Mouse (Mus musculus): ENCODE measurements around the gene Cacng7. TPM values are rescaled to one million over a fixed set of nuclear protein-coding genes. Genes with fewer than 3 reads are reported as not detected.

The Cacng7 gene
- polyA plus RNA-seq, 1 experiment: 0.72 TPM

- Histone ChIP-seq H3ac (ENCODE audit: control insufficient read depth, insufficient read length) (no peak overlapping the region), H3K27me3 (ENCODE audit: control insufficient read depth, insufficient read depth, insufficient read length) (no peaks in the 10 kb centered on the region), H3K4me2 (ENCODE audit: low read depth) (peak overlapping the region; percentile 71), H3K36me3 (ENCODE audit: control insufficient read depth, insufficient read depth) (no peaks in the 10 kb centered on the region), H3K79me2 (ENCODE audit: control insufficient read depth, insufficient read depth) (no peaks in the 10 kb centered on the region), H3K4me3 (peak overlapping the region; percentile 8)
- TF ChIP-seq USF1 (IDR thresholded peaks at IDR 0.05; ENCODE audit: low read depth) (no peak), MAX (IDR thresholded peaks at IDR 0.05; ENCODE audit: low read depth) (no peak), POLR2AphosphoS2 (IDR thresholded peaks at IDR 0.05; ENCODE audit: insufficient read length, low read depth) (no peak), MYOG (IDR thresholded peaks at IDR 0.05; ENCODE audit: control insufficient read depth in 1 of 3, insufficient read depth in 1 of 3, insufficient read length in 2 of 3, low read depth in 2 of 3) (peak in 1 of 3 experiments; percentile 15), REST (IDR thresholded peaks at IDR 0.05; ENCODE audit: insufficient read depth, insufficient read length) (no peak), POLR2A (IDR thresholded peaks at IDR 0.05; ENCODE audit: insufficient read length, low read depth) (no peak)
Measured at GRCm38 (mm10) chr7:3331581-3332223, 1.1 kb upstream of the Cacng7 start.

GRCm38 (mm10) chr7:3332224-3332615 lies 535 bp upstream of the Cacng7 start:
- H3K4me2 ChIP-seq (ENCODE audit: low read depth): peak overlapping the region; percentile 71

GRCm38 (mm10) chr7:3333542-3333941 lies 787 bp downstream of the Cacng7 start:
- no peak overlapping the region for H3K4me3 ChIP-seq
- TF ChIP-seq TCF12 (IDR thresholded peaks at IDR 0.05; ENCODE audit: insufficient read depth, poor library complexity, severe bottlenecking) (no peak), TCF3 (IDR thresholded peaks at IDR 0.05; ENCODE audit: insufficient read length, low read depth) (no peak), SRF (IDR thresholded peaks at IDR 0.05; ENCODE audit: control insufficient read depth, insufficient read length, low read depth) (no peak), MYOG (IDR thresholded peaks at IDR 0.05; ENCODE audit: control insufficient read depth in 1 of 3, insufficient read depth in 1 of 3, insufficient read length in 2 of 3, low read depth in 2 of 3) (no peak), POLR2AphosphoS2 (IDR thresholded peaks at IDR 0.05; ENCODE audit: insufficient read length, low read depth) (no peak), E2F4 (IDR thresholded peaks at IDR 0.05; ENCODE audit: insufficient read depth) (no peak), POLR2A (IDR thresholded peaks at IDR 0.05; ENCODE audit: insufficient read length, low read depth) (no peak), CEBPB (IDR thresholded peaks at IDR 0.05; ENCODE audit: insufficient read depth, poor library complexity, severe bottlenecking) (no peak), MYOD1 (IDR thresholded peaks at IDR 0.05; ENCODE audit: control insufficient read depth in 1 of 3, insufficient read length in 2 of 3, low read depth in 2 of 3) (no peak), USF1 (IDR thresholded peaks at IDR 0.05; ENCODE audit: low read depth) (no peak), MAX (IDR thresholded peaks at IDR 0.05; ENCODE audit: low read depth) (no peak), REST (IDR thresholded peaks at IDR 0.05; ENCODE audit: insufficient read depth, insufficient read length) (no peak)
- H3K36me3 ChIP-seq (ENCODE audit: control insufficient read depth, insufficient read depth): no peaks in the 10 kb centered on the region
- H3K27me3 ChIP-seq (ENCODE audit: control insufficient read depth, insufficient read depth, insufficient read length): no peaks in the 10 kb centered on the region
- H3K79me2 ChIP-seq (ENCODE audit: control insufficient read depth, insufficient read depth): no peaks in the 10 kb centered on the region
- H3K4me2 ChIP-seq (ENCODE audit: low read depth): no peak overlapping the region
- no peak overlapping the region for H3ac ChIP-seq (ENCODE audit: control insufficient read depth, insufficient read length)

More at GRCm38 (mm10) chr7:3332224-3332615, 535 bp upstream of the Cacng7 start:
- TF ChIP-seq E2F4 (IDR thresholded peaks at IDR 0.05; ENCODE audit: insufficient read depth): no peak
- no peak for TF ChIP-seq REST (IDR thresholded peaks at IDR 0.05; ENCODE audit: insufficient read depth, insufficient read length)
- Histone ChIP-seq H3ac (ENCODE audit: control insufficient read depth, insufficient read length) (no peak overlapping the region), H3K4me3 (peak overlapping the region; percentile 8), H3K36me3 (ENCODE audit: control insufficient read depth, insufficient read depth) (no peaks in the 10 kb centered on the region), H3K79me2 (ENCODE audit: control insufficient read depth, insufficient read depth) (no peaks in the 10 kb centered on the region), H3K27me3 (ENCODE audit: control insufficient read depth, insufficient read depth, insufficient read length) (no peaks in the 10 kb centered on the region)

GRCm38 (mm10) chr7:3336412-3336811 lies 3.7 kb downstream of the Cacng7 start:
- no peak for TF ChIP-seq POLR2A (IDR thresholded peaks at IDR 0.05; ENCODE audit: insufficient read length, low read depth)
- TF ChIP-seq TCF12 (IDR thresholded peaks at IDR 0.05; ENCODE audit: insufficient read depth, poor library complexity, severe bottlenecking): no peak
- TF ChIP-seq E2F4 (IDR thresholded peaks at IDR 0.05; ENCODE audit: insufficient read depth): no peak
- no peak for TF ChIP-seq TCF3 (IDR thresholded peaks at IDR 0.05; ENCODE audit: insufficient read length, low read depth)
- TF ChIP-seq USF1 (IDR thresholded peaks at IDR 0.05; ENCODE audit: low read depth): no peak
- TF ChIP-seq MYOD1 (IDR thresholded peaks at IDR 0.05; ENCODE audit: control insufficient read depth in 1 of 3, insufficient read length in 2 of 3, low read depth in 2 of 3): no peak
- no peak for TF ChIP-seq SRF (IDR thresholded peaks at IDR 0.05; ENCODE audit: control insufficient read depth, insufficient read length, low read depth)
- TF ChIP-seq MAX (IDR thresholded peaks at IDR 0.05; ENCODE audit: low read depth): no peak
- no peak for TF ChIP-seq REST (IDR thresholded peaks at IDR 0.05; ENCODE audit: insufficient read depth, insufficient read length)
- Histone ChIP-seq H3K4me3 (no peak overlapping the region), H3K36me3 (ENCODE audit: control insufficient read depth, insufficient read depth) (no peaks in the 10 kb centered on the region), H3ac (ENCODE audit: control insufficient read depth, insufficient read length) (no peak overlapping the region), H3K27me3 (ENCODE audit: control insufficient read depth, insufficient read depth, insufficient read length) (no peaks in the 10 kb centered on the region), H3K4me2 (ENCODE audit: low read depth) (no peak overlapping the region), H3K79me2 (ENCODE audit: control insufficient read depth, insufficient read depth) (no peaks in the 10 kb centered on the region)

GRCm38 (mm10) chr7:3338286-3338935 lies 5.7 kb downstream of the Cacng7 start:
- no peak for TF ChIP-seq E2F4 (IDR thresholded peaks at IDR 0.05; ENCODE audit: insufficient read depth)
- TF ChIP-seq REST (IDR thresholded peaks at IDR 0.05; ENCODE audit: insufficient read depth, insufficient read length): no peak
- TF ChIP-seq MYOD1 (IDR thresholded peaks at IDR 0.05; ENCODE audit: control insufficient read depth in 1 of 3, insufficient read length in 2 of 3, low read depth in 2 of 3): no peak
- TF ChIP-seq TCF12 (IDR thresholded peaks at IDR 0.05; ENCODE audit: insufficient read depth, poor library complexity, severe bottlenecking): no peak
- no peak for TF ChIP-seq MYOG (IDR thresholded peaks at IDR 0.05; ENCODE audit: control insufficient read depth in 1 of 3, insufficient read depth in 1 of 3, insufficient read length in 2 of 3, low read depth in 2 of 3)
- TF ChIP-seq TCF3 (IDR thresholded peaks at IDR 0.05; ENCODE audit: insufficient read length, low read depth): no peak
- no peak for TF ChIP-seq SRF (IDR thresholded peaks at IDR 0.05; ENCODE audit: control insufficient read depth, insufficient read length, low read depth)
- no peak for TF ChIP-seq MAX (IDR thresholded peaks at IDR 0.05; ENCODE audit: low read depth)
- TF ChIP-seq USF1 (IDR thresholded peaks at IDR 0.05; ENCODE audit: low read depth): no peak
- no peak for TF ChIP-seq POLR2AphosphoS2 (IDR thresholded peaks at IDR 0.05; ENCODE audit: insufficient read length, low read depth)
- TF ChIP-seq CEBPB (IDR thresholded peaks at IDR 0.05; ENCODE audit: insufficient read depth, poor library complexity, severe bottlenecking): no peak
- Histone ChIP-seq H3K4me2 (ENCODE audit: low read depth) (no peak overlapping the region), H3K27me3 (ENCODE audit: control insufficient read depth, insufficient read depth, insufficient read length) (no peaks in the 10 kb centered on the region), H3K36me3 (ENCODE audit: control insufficient read depth, insufficient read depth) (no peaks in the 10 kb centered on the region), H3K79me2 (ENCODE audit: control insufficient read depth, insufficient read depth) (no peaks in the 10 kb centered on the region), H3ac (ENCODE audit: control insufficient read depth, insufficient read length) (no peak overlapping the region), H3K4me3 (no peak overlapping the region)
